ENCODE assay signal across 11 mouse cellular contexts in the genomic region with DNA sequence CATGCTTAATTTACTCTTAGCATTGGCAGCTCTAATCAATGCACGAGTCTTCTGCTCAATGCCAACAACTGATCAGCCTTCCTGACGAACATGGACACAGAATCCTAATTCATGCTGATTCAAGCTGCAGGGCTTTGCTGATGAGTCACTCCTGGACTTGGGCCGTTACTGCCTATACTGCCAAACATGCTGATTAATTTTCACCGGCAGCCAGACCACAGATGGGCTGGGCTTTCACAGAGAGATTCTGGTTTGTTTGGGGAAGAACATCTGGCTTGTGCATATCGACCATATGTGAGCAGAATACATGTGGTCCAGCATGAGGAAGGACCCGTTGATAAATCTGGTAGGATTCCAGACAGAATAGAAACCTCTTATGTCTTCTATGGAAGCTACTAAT.
DNase-seq lines count a peak whose midpoint lies in the region; ATAC-seq and TF ChIP-seq lines count a peak whose summit lies in the region.
"Had no signal": no experiment of that assay in that cellular context is flagged by ENCODE, and none has a peak within 500 bp of the region (broad histone marks: within the 10 kb centered on the region; RNA-seq: fewer than 3 reads in every experiment).

No protein-coding gene starts in this region.

- H3K36me3 ChIP-seq in intestine, embryonic 15.5 days: no peaks in the 10 kb centered on the region
- H3K36me3 ChIP-seq in stomach, postnatal 0 days (ENCODE audit: control insufficient read depth, insufficient read depth, low read length): no peaks in the 10 kb centered on the region
- H3K36me3 ChIP-seq in hindbrain, embryonic 10.5 days: no peaks in the 10 kb centered on the region

- H3K27me3 ChIP-seq in intestine, embryonic 15.5 days (replicated peaks): no peaks in the 10 kb centered on the region
- no peaks in the 10 kb centered on the region for H3K27me3 ChIP-seq in stomach, postnatal 0 days (ENCODE audit: control insufficient read depth, insufficient read depth, low read length)
- no peaks in the 10 kb centered on the region for H3K27me3 ChIP-seq in hindbrain, embryonic 10.5 days (ENCODE audit: insufficient read depth, poor library complexity, severe bottlenecking)

- no peak overlapping the region for H3K4me3 ChIP-seq in gastrocnemius, adult 2 months
- no peak overlapping the region for H3K4me3 ChIP-seq in intestine, embryonic 15.5 days (replicated peaks)
- H3K4me3 ChIP-seq in stomach, postnatal 0 days (ENCODE audit: low read depth, low read length): no peak overlapping the region
- no peak overlapping the region for H3K4me3 ChIP-seq in hindbrain, embryonic 10.5 days

- peak; percentile 35 for DNase-seq in gastrocnemius, adult 2 months
- no peak for DNase-seq in gastrocnemius, postnatal 36 days
- peak; percentile 31 to 42 for DNase-seq in right cerebral cortex, adult 2 months (ENCODE audit: low spot score in 2 of 2)
- DNase-seq in right cerebral cortex, postnatal 36 days (ENCODE audit: low spot score in 2 of 2): no peak
- DNase-seq in stomach, postnatal 0 days (ENCODE audit: low spot score): peak; percentile 33
- DNase-seq in ovary, postnatal 14 days (ENCODE audit: low spot score): no peak
- DNase-seq in hindbrain, embryonic 10.5 days (ENCODE audit: low spot score): no peak
- DNase-seq: cerebellum, adult 11 months had no signal

- TF ChIP-seq EP300 in stomach, postnatal 0 days (optimal IDR thresholded peaks at IDR 0.05): no peak

- 38% methylated on average over 6 of the region's 6 CpGs for WGBS in intestine, embryonic 15.5 days
- WGBS in stomach, postnatal 0 days: 31% methylated on average over 6 of the region's 6 CpGs
- WGBS in hindbrain, embryonic 10.5 days: 81% methylated on average over 6 of the region's 6 CpGs

- no peak overlapping the region for H3K27ac ChIP-seq in gastrocnemius, adult 2 months
- H3K27ac ChIP-seq in intestine, embryonic 15.5 days: no peak overlapping the region
- no peak overlapping the region; the same call in 1 of the 2 replicates for H3K27ac ChIP-seq in stomach, postnatal 0 days (replicated peaks)
- no peak overlapping the region for H3K27ac ChIP-seq in hindbrain, embryonic 10.5 days
- H3K27ac ChIP-seq: kidney, postnatal 0 days; macrophage had no signal

- TF ChIP-seq CTCF in gastrocnemius, adult 2 months (IDR thresholded peaks at IDR 0.05): no peak
- no peak for TF ChIP-seq CTCF in stomach, postnatal 0 days (IDR thresholded peaks at IDR 0.05; ENCODE audit: low read depth)

- no peak overlapping the region for H3K4me2 ChIP-seq in intestine, embryonic 15.5 days (replicated peaks)
- 0 out of 2 replicates have a peak overlapping the region, but pooled peaks have one; percentile 1 for H3K4me2 ChIP-seq in stomach, postnatal 0 days (replicated peaks; ENCODE audit: low read depth)

- H3K9ac ChIP-seq in intestine, embryonic 15.5 days: no peak overlapping the region
- no peak overlapping the region for H3K9ac ChIP-seq in stomach, postnatal 0 days (ENCODE audit: low read length)

- no peaks in the 10 kb centered on the region for H3K9me3 ChIP-seq in intestine, embryonic 15.5 days
- H3K9me3 ChIP-seq in stomach, postnatal 0 days (ENCODE audit: control insufficient read depth, low read length): no peaks in the 10 kb centered on the region
- no peaks in the 10 kb centered on the region for H3K9me3 ChIP-seq in hindbrain, embryonic 10.5 days

- H3K4me1 ChIP-seq in intestine, embryonic 15.5 days (replicated peaks): no peaks in the 10 kb centered on the region
- no peaks in the 10 kb centered on the region for H3K4me1 ChIP-seq in stomach, postnatal 0 days (replicated peaks; ENCODE audit: control insufficient read depth, insufficient read depth)
- no peaks in the 10 kb centered on the region for H3K4me1 ChIP-seq in hindbrain, embryonic 10.5 days (replicated peaks)

- intact Hi-C loops in gastrocnemius, adult 2 months (cut with DNase I): no loop called here
- intact Hi-C loops in gastrocnemius, postnatal 36 days (cut with DNase I): no loop called here

- ATAC-seq in intestine, embryonic 15.5 days: peak; percentile 82
- peak; percentile 56; the same call in 1 of the 2 replicates for ATAC-seq in stomach, postnatal 0 days (ENCODE audit: low FRiP score, low TSS enrichment)

Comparison
In these comparisons a context has a peak if more than half of its experiments do, and no peak if none do; other contexts are left out.
1. DNase-seq: peak in gastrocnemius, adult 2 months (single experiment), right cerebral cortex, adult 2 months (2 of 2) and stomach, postnatal 0 days (single experiment); none in gastrocnemius, postnatal 36 days (0 of 2), right cerebral cortex, postnatal 36 days (0 of 2), ovary, postnatal 14 days (single experiment) and hindbrain, embryonic 10.5 days (single experiment).